Mouse (Mus musculus): ENCODE data around the gene Nyap1.

GRCm38 (mm10) chr5:137778635-137779034 lies 37.2 kb upstream of the Nyap1 start, which contains the start of gene Ppp1r35:
- TF ChIP-seq CTCF (IDR thresholded peaks at IDR 0.05; ENCODE audit: borderline replicate concordance, insufficient read depth, low read length) (no peak), POLR2A (IDR thresholded peaks at IDR 0.05; ENCODE audit: low read depth, low read length) (peak; percentile 59)
